Mouse (Mus musculus) mouse trophoblast stem cell (cell line): ENCODE measurements at regions not wholly inside any gene's neighbourhood (a gene's known extent, or its start where the extent isn't known, plus 50 kb on each side); places are given as distances from the start of the nearest gene placed in this dataset.

Experiments used
- in situ Hi-C, 2 experiments: fragments of 300-500 bp; cut with MseI, MboI; formaldehyde crosslinking; loops; 2 replicates in 1 of 2; 3 replicates in 1 of 2; pipeline ENCODE4 v1.15.1; 2025

- in situ Hi-C loops: no loop called here
Observed at GRCm38 (mm10) chr11:64899587-64900278, 79.1 kb upstream of the Elac2 start.

GRCm38 (mm10) chr11:64916783-64917182 is 62.1 kb upstream of the Elac2 start:
- in situ Hi-C loops: no loop called here

GRCm38 (mm10) chr11:64917301-64917700 is 61.5 kb upstream of the Elac2 start:
- in situ Hi-C loops: no loop called here

GRCm38 (mm10) chr11:64924989-64925388 is 53.8 kb upstream of the Elac2 start:
- in situ Hi-C loops: no loop called here

GRCm38 (mm10) chr11:64925970-64926369 is 52.9 kb upstream of the Elac2 start:
- in situ Hi-C loops: no loop called here
